Mouse (Mus musculus) ovary, adult 10 weeks (tissue): ENCODE measurements around the gene Mucl1. TPM values are rescaled to one million over a fixed set of nuclear protein-coding genes. Genes with fewer than 3 reads are reported as not detected.

Source experiments
- polyA plus RNA-seq: library from polyadenylated mRNA; stranded (reverse); fragments of 350-450 nt; fragmentation: Illumina TruSeq; extraction: RNeasy Lipid Tissue Mini Kit (QIAGEN cat#74804); gene quantifications from one replicate; pipeline ENCODE4 v1.2.3, GENCODE M21; 2014

The Mucl1 gene
- not detected for polyA plus RNA-seq

GRCm38 (mm10) chr15:103755369-103755768 lies at the start of gene Mucl1:
TSS of gene Mucl1 (minus strand) at chr15:103755469.

Other genes starting within 250 kb of the Mucl1 start
- gene Ppp1r1a, start 217.5 kb downstream of the Mucl1 start, polyA plus RNA-seq, result 0.48 TPM
- gene Glycam1, start 190.4 kb downstream of the Mucl1 start, polyA plus RNA-seq, result not detected
- not detected for gene Mucl2, start 143.8 kb upstream of the Mucl1 start, polyA plus RNA-seq